Mouse (Mus musculus): ENCODE measurements around the gene Xylb. TPM values are rescaled to one million over a fixed set of nuclear protein-coding genes. Genes with fewer than 3 reads are reported as not detected.

Xylb gene
- polyA plus RNA-seq, 1 experiment from 2014 or later: 2.4 TPM

DNA sequence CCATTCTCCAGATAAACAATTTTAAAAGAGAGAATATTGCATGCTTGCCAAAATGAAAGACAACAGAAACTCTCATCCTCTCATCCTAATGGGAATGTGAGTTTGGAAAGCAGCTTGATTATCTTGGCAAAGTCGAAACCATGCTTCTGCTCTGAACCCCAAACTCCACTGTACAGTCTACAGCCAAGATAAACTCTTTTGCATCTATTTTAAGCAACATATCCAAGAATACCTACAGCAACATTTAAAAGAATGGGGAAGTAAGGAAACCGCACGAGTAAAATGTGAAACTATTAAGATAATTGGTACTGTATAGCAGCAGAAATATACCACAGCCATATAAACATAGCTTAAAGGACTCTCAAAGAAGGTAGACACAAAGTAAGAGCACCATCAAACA, 28.7 kb upstream of the Xylb start:
- Histone ChIP-seq H3K9me3 (replicated peaks) (no peaks in the 10 kb centered on the region), H3K4me1 (replicated peaks) (no peaks in the 10 kb centered on the region), H3K36me3 (no peaks in the 10 kb centered on the region), H3K27me3 (replicated peaks) (no peaks in the 10 kb centered on the region), H3K4me2 (no peak overlapping the region), H3K27ac (ENCODE audit: poor library complexity, severe bottlenecking) (no peak overlapping the region), H3K4me3 (no peak overlapping the region), H3K9ac (no peak overlapping the region)
- WGBS: 69% methylated on average over 3 of the region's 3 CpGs
- no peak for ATAC-seq (ENCODE audit: insufficient number of reproducible peaks, low FRiP score)

- H3K36me3 ChIP-seq: no peaks in the 10 kb centered on the region
- H3K9me3 ChIP-seq (replicated peaks): no peaks in the 10 kb centered on the region
- ATAC-seq (ENCODE audit: insufficient number of reproducible peaks, low FRiP score): no peak
- 81% methylated on average over 15 of the region's 15 CpGs for whole genome bisulfite sequencing
- no peak overlapping the region for H3K27ac ChIP-seq (ENCODE audit: poor library complexity, severe bottlenecking)
- no peaks in the 10 kb centered on the region for H3K27me3 ChIP-seq (replicated peaks)
- H3K4me1 ChIP-seq (replicated peaks): peaks cover 10% of the 10 kb centered on the region; the same call in 1 of the 2 replicates
- H3K9ac ChIP-seq: no peak overlapping the region
- H3K4me2 ChIP-seq: no peak overlapping the region
- H3K4me3 ChIP-seq: no peak overlapping the region
Measured at GRCm38 (mm10) chr9:119330186-119330963, 26.8 kb upstream of the Xylb start.

DNA sequence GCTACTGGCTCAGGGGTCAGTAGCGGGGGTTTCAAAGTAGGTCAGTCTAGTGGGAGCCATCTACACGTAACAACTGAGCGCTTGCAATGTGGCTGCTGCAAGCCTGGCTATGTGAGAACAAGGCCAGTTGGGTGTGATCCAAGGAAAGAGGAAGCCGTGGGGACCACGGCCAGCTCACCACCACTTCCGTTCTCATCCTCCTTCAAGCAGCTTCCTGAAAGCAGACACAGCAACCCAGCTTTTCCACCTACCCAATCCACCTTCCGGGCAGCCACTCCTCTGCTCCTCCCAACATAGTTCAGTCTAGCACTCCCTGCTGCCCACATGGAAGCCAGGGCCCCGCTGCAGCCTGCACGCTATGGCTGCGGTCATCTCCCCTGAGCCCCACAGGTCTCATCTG, 22.9 kb upstream of the Xylb start:
- no peak overlapping the region for H3K4me3 ChIP-seq
- H3K4me2 ChIP-seq: no peak overlapping the region
- peaks cover 9% of the 10 kb centered on the region; the same call in 1 of the 2 replicates for H3K36me3 ChIP-seq
- no peaks in the 10 kb centered on the region for H3K27me3 ChIP-seq (replicated peaks)
- H3K9ac ChIP-seq: no peak overlapping the region
- no peak overlapping the region for H3K27ac ChIP-seq (ENCODE audit: poor library complexity, severe bottlenecking)
- no peaks in the 10 kb centered on the region for H3K9me3 ChIP-seq (replicated peaks)
- 43% methylated on average over 10 of the region's 10 CpGs for WGBS
- H3K4me1 ChIP-seq (replicated peaks): peaks cover 10% of the 10 kb centered on the region; the same call in 1 of the 2 replicates
- peak; percentile 30; the same call in 1 of the 2 replicates for ATAC-seq (ENCODE audit: insufficient number of reproducible peaks, low FRiP score)

DNA sequence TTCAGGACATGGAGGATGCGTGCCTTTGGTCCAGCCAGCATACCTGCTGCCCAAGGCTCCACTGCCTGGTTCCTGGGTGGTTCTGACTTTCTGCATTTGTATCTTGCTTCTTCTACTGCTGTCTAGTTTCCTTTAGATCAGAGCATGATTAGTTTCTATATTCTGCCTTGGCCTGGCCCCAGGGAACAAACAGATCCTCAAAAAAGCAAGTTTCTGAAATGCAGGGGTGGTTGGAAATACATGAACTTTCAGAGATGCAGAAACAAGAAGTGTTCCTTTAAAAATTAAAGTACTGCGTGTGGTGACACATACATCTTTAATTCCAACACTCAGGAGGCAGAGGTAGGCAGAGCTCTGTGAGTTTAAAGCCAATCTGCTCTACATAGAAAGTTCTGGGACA, 22.3 kb upstream of the Xylb start:
- Histone ChIP-seq H3K27me3 (replicated peaks) (no peaks in the 10 kb centered on the region), H3K36me3 (peaks cover 9% of the 10 kb centered on the region; the same call in 1 of the 2 replicates), H3K9ac (no peak overlapping the region), H3K4me2 (no peak overlapping the region), H3K9me3 (replicated peaks) (no peaks in the 10 kb centered on the region), H3K4me1 (replicated peaks) (peaks cover 10% of the 10 kb centered on the region; the same call in 1 of the 2 replicates), H3K27ac (ENCODE audit: poor library complexity, severe bottlenecking) (no peak overlapping the region), H3K4me3 (no peak overlapping the region)
- ATAC-seq (ENCODE audit: insufficient number of reproducible peaks, low FRiP score): no peak
- WGBS: 84% methylated on average over 2 of the region's 2 CpGs

DNA sequence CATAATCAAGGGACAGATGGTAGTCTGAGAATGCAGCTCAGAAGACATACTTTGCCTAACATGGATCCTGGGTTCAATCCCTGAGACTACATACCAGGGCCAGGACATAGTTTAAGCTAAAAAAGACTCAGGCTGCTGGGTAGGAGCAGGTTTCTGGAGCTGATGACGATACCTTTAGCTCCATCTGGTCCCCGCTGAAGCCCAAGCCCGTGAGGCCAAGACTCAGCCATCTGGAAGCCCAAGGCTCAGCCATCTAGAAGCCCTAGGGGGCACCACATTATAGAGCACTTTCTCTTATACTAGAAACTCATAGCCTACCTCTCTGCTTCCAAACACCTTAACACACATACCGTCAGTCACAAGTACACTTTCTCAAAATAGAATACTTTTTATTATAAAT, 21.6 kb upstream of the Xylb start:
- no peak overlapping the region for H3K4me2 ChIP-seq
- no peak overlapping the region for H3K9ac ChIP-seq
- ATAC-seq (ENCODE audit: insufficient number of reproducible peaks, low FRiP score): no peak
- H3K4me3 ChIP-seq: no peak overlapping the region
- no peak overlapping the region for H3K27ac ChIP-seq (ENCODE audit: poor library complexity, severe bottlenecking)
- no peaks in the 10 kb centered on the region for H3K27me3 ChIP-seq (replicated peaks)
- 76% methylated on average over 4 of the region's 4 CpGs for WGBS
- peaks cover 9% of the 10 kb centered on the region; the same call in 1 of the 2 replicates for H3K36me3 ChIP-seq
- H3K4me1 ChIP-seq (replicated peaks): peaks cover 16% of the 10 kb centered on the region; the same call in 1 of the 2 replicates
- H3K9me3 ChIP-seq (replicated peaks): no peaks in the 10 kb centered on the region

DNA sequence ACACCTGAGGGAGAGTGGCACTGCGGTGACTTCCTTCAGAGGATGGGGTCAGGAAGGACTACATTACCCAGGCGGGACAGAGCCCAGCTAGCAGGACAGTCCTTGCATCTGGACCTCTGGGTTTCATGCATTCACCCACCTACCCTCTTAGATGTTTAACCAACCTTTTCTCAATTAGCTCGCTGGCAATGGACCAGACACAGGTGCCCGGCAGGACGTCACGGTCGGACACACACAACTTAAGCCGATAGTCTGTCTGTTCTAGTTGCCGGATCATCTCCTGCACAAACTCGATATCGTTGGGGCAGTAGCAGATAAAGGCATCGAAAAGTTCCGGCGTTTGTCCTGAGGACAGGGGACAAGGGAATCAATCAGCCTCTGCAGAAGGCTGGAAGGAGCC, 19.3 kb upstream of the Xylb start:
- no peak for ATAC-seq (ENCODE audit: insufficient number of reproducible peaks, low FRiP score)
- H3K27me3 ChIP-seq (replicated peaks): no peaks in the 10 kb centered on the region
- H3K4me1 ChIP-seq (replicated peaks): peaks cover 24% of the 10 kb centered on the region
- H3K27ac ChIP-seq (ENCODE audit: poor library complexity, severe bottlenecking): no peak overlapping the region
- H3K36me3 ChIP-seq: peaks cover 10% of the 10 kb centered on the region; the same call in 1 of the 2 replicates
- no peak overlapping the region for H3K9ac ChIP-seq
- H3K9me3 ChIP-seq (replicated peaks): no peaks in the 10 kb centered on the region
- H3K4me3 ChIP-seq: no peak overlapping the region
- WGBS: 88% methylated on average over 14 of the region's 14 CpGs
- H3K4me2 ChIP-seq: no peak overlapping the region

DNA sequence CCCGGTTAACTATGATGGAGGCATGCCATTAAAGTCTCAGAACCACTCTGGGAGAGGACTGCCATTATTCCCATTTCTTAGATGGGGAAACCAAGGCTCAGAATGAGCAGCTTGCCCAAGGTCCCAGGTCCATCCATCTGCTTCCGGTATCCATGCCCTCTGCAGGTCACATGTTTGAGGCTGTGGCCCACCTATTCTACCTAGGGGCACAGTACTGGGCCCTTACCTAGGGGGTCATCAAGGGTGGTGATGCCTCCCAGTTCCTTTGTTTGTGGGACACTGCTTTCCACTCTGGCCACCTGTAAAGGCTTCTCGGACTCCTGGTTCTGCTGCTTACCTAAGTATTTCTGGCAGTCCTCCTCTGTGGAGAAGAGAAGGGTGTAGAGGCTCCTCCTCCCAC, 18.8 kb upstream of the Xylb start:
- Histone ChIP-seq H3K27ac (ENCODE audit: poor library complexity, severe bottlenecking) (no peak overlapping the region), H3K4me3 (no peak overlapping the region), H3K9ac (no peak overlapping the region), H3K4me1 (replicated peaks) (peaks cover 24% of the 10 kb centered on the region), H3K9me3 (replicated peaks) (no peaks in the 10 kb centered on the region), H3K4me2 (no peak overlapping the region), H3K27me3 (replicated peaks) (no peaks in the 10 kb centered on the region), H3K36me3 (peaks cover 15% of the 10 kb centered on the region)
- no peak for ATAC-seq (ENCODE audit: insufficient number of reproducible peaks, low FRiP score)
- whole genome bisulfite sequencing: 87% methylated on average over 3 of the region's 3 CpGs

DNA sequence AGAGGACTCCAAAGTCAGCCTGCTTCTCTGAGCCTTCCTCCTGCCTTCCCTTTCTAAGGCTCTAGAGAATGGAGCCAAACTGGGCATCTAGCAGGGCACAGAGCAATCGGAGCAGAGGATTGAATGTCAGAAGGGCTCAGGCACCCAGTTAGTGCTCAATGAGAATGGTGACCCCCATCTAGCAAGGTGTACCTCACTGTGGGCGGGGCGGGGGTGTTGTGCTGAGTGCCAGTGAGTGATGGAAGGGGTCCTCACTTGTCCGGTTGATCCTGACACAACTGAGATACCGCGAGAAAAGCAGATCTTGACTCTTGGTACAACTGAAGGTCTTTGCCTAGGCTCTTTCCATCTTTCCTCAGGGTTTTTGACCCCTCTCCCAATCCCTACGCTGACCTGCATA, 18.1 kb upstream of the Xylb start:
- peaks cover 23% of the 10 kb centered on the region for H3K36me3 ChIP-seq
- H3K27me3 ChIP-seq (replicated peaks): no peaks in the 10 kb centered on the region
- WGBS: 53% methylated on average over 7 of the region's 7 CpGs

GRCm38 (mm10) chr9:119339558-119340211, 17.5 kb upstream of the Xylb start, which contains the start of gene Acaa1a:
Gene Acaa1a, plus strand, starts transcription at chr9:119339676.
- Histone ChIP-seq H3K27me3 (replicated peaks) (no peaks in the 10 kb centered on the region), H3K9ac (peak within 1 kb of the TSS; percentile 71), H3K4me3 (peak within 1 kb of the TSS; percentile 87), H3K27ac (ENCODE audit: poor library complexity, severe bottlenecking) (peak within 1 kb of the TSS; percentile 86), H3K4me2 (peak within 1 kb of the TSS; percentile 83), H3K4me1 (replicated peaks) (peaks cover 15% of the 10 kb centered on the region), H3K36me3 (peaks cover 28% of the 10 kb centered on the region), H3K9me3 (replicated peaks) (no peaks in the 10 kb centered on the region)
- no peak for ATAC-seq (ENCODE audit: insufficient number of reproducible peaks, low FRiP score)
- under 1% methylated on average over 43 of the region's 43 CpGs for WGBS

More for the DNA sequence above, 18.1 kb upstream of the Xylb start:
- Histone ChIP-seq H3K4me2 (peak overlapping the region; percentile 83), H3K9ac (peak overlapping the region; percentile 71; the same call in 1 of the 2 replicates), H3K9me3 (replicated peaks) (no peaks in the 10 kb centered on the region), H3K4me3 (peak overlapping the region; percentile 87), H3K27ac (ENCODE audit: poor library complexity, severe bottlenecking) (no peak overlapping the region), H3K4me1 (replicated peaks) (peaks cover 21% of the 10 kb centered on the region)
- ATAC-seq (ENCODE audit: insufficient number of reproducible peaks, low FRiP score): no peak

- no peak for ATAC-seq (ENCODE audit: insufficient number of reproducible peaks, low FRiP score)
- Histone ChIP-seq H3K9me3 (replicated peaks) (no peaks in the 10 kb centered on the region), H3K4me1 (replicated peaks) (peaks cover 14% of the 10 kb centered on the region), H3K36me3 (peaks cover 34% of the 10 kb centered on the region), H3K4me2 (peak overlapping the region; percentile 83), H3K4me3 (peak overlapping the region; percentile 87), H3K27ac (ENCODE audit: poor library complexity, severe bottlenecking) (peak overlapping the region; percentile 86), H3K9ac (peak overlapping the region; percentile 71), H3K27me3 (replicated peaks) (no peaks in the 10 kb centered on the region)
- 3% methylated on average over 8 of the region's 8 CpGs for WGBS
Measured at GRCm38 (mm10) chr9:119340212-119340580, 17.0 kb upstream of the Xylb start.
